Mouse (Mus musculus): Measurements from ENCODE around the gene Clybl. TPM values are rescaled to one million over a fixed set of nuclear protein-coding genes. Genes with fewer than 3 reads are reported as not detected.

The Clybl gene
- polyA plus RNA-seq, 1 experiment from 2014 or later, result 8.1 TPM

- 89% methylated on average over 2 of the region's 2 CpGs for WGBS (ENCODE audit: missing documents)
- H3K27ac ChIP-seq, result no peak overlapping the region
- H3K36me3 ChIP-seq (ENCODE audit: inconsistent target), result no peaks in the 10 kb centered on the region
- no peak overlapping the region for H3K4me3 ChIP-seq (ENCODE audit: inconsistent target)
- H3K79me2 ChIP-seq (ENCODE audit: inconsistent target), result no peaks in the 10 kb centered on the region
Measured at GRCm38 (mm10) chr14:122330716-122331115, 149.2 kb downstream of the Clybl start.

- no peaks in the 10 kb centered on the region for H3K79me2 ChIP-seq (ENCODE audit: inconsistent target)
- H3K4me3 ChIP-seq (ENCODE audit: inconsistent target), result no peak overlapping the region
- H3K27ac ChIP-seq, result no peak overlapping the region
- H3K36me3 ChIP-seq (ENCODE audit: inconsistent target), result no peaks in the 10 kb centered on the region
- 89% methylated on average over 11 of the region's 14 CpGs for WGBS (ENCODE audit: missing documents)
Measured at GRCm38 (mm10) chr14:122331635-122332460, 150.3 kb downstream of the Clybl start.

- Histone ChIP-seq H3K4me3 (ENCODE audit: inconsistent target) (no peak overlapping the region), H3K79me2 (ENCODE audit: inconsistent target) (no peaks in the 10 kb centered on the region), H3K36me3 (ENCODE audit: inconsistent target) (no peaks in the 10 kb centered on the region), H3K27ac (no peak overlapping the region)
- WGBS (ENCODE audit: missing documents), result 92% methylated on average over 4 of the region's 4 CpGs
Measured at GRCm38 (mm10) chr14:122336957-122337356, 155.5 kb downstream of the Clybl start.

GRCm38 (mm10) chr14:122338784-122339183 is 157.3 kb downstream of the Clybl start:
- H3K79me2 ChIP-seq (ENCODE audit: inconsistent target), result no peaks in the 10 kb centered on the region

GRCm38 (mm10) chr14:122340141-122340540 is 158.6 kb downstream of the Clybl start:
- Histone ChIP-seq H3K36me3 (ENCODE audit: inconsistent target) (no peaks in the 10 kb centered on the region), H3K27ac (no peak overlapping the region), H3K4me3 (ENCODE audit: inconsistent target) (no peak overlapping the region), H3K79me2 (ENCODE audit: inconsistent target) (no peaks in the 10 kb centered on the region)
- 86% methylated on average over 5 of the region's 5 CpGs for WGBS (ENCODE audit: missing documents)

More at GRCm38 (mm10) chr14:122338784-122339183, 157.3 kb downstream of the Clybl start:
- no peak overlapping the region for H3K4me3 ChIP-seq (ENCODE audit: inconsistent target)
- WGBS (ENCODE audit: missing documents), result 47% methylated on average over 4 of the region's 4 CpGs
- no peak overlapping the region for H3K27ac ChIP-seq
- no peaks in the 10 kb centered on the region for H3K36me3 ChIP-seq (ENCODE audit: inconsistent target)

GRCm38 (mm10) chr14:122341591-122342360 is 160.3 kb downstream of the Clybl start:
- Histone ChIP-seq H3K27ac (no peak overlapping the region), H3K36me3 (ENCODE audit: inconsistent target) (no peaks in the 10 kb centered on the region), H3K79me2 (ENCODE audit: inconsistent target) (no peaks in the 10 kb centered on the region), H3K4me3 (ENCODE audit: inconsistent target) (no peak overlapping the region)
- 88% methylated on average over 6 of the region's 6 CpGs for WGBS (ENCODE audit: missing documents)

GRCm38 (mm10) chr14:122344272-122345224 is 163.0 kb downstream of the Clybl start:
- no peaks in the 10 kb centered on the region for H3K36me3 ChIP-seq (ENCODE audit: inconsistent target)
- 94% methylated on average over 18 of the region's 18 CpGs for WGBS (ENCODE audit: missing documents)
- no peaks in the 10 kb centered on the region for H3K79me2 ChIP-seq (ENCODE audit: inconsistent target)
- H3K4me3 ChIP-seq (ENCODE audit: inconsistent target), result no peak overlapping the region
- H3K27ac ChIP-seq, result no peak overlapping the region

GRCm38 (mm10) chr14:122348069-122348468 is 166.6 kb downstream of the Clybl start:
- Histone ChIP-seq H3K36me3 (ENCODE audit: inconsistent target) (no peaks in the 10 kb centered on the region), H3K27ac (no peak overlapping the region), H3K79me2 (ENCODE audit: inconsistent target) (no peaks in the 10 kb centered on the region), H3K4me3 (ENCODE audit: inconsistent target) (no peak overlapping the region)
- 87% methylated on average over 5 of the region's 7 CpGs for WGBS (ENCODE audit: missing documents)

GRCm38 (mm10) chr14:122349326-122349725 is 167.8 kb downstream of the Clybl start:
- 87% methylated on average over 5 of the region's 5 CpGs for WGBS (ENCODE audit: missing documents)
- Histone ChIP-seq H3K36me3 (ENCODE audit: inconsistent target) (no peaks in the 10 kb centered on the region), H3K4me3 (ENCODE audit: inconsistent target) (no peak overlapping the region), H3K79me2 (ENCODE audit: inconsistent target) (no peaks in the 10 kb centered on the region), H3K27ac (no peak overlapping the region)

- Histone ChIP-seq H3K79me2 (ENCODE audit: inconsistent target) (no peaks in the 10 kb centered on the region), H3K27ac (no peak overlapping the region), H3K36me3 (ENCODE audit: inconsistent target) (no peaks in the 10 kb centered on the region), H3K4me3 (ENCODE audit: inconsistent target) (no peak overlapping the region)
- 97% methylated on average over 4 of the region's 4 CpGs for WGBS (ENCODE audit: missing documents)
Measured at GRCm38 (mm10) chr14:122349761-122350160, 168.3 kb downstream of the Clybl start.

- H3K27ac ChIP-seq, result no peak overlapping the region
- WGBS (ENCODE audit: missing documents), result 93% methylated on average over 6 of the region's 8 CpGs
- H3K36me3 ChIP-seq (ENCODE audit: inconsistent target), result no peaks in the 10 kb centered on the region
- H3K4me3 ChIP-seq (ENCODE audit: inconsistent target), result no peak overlapping the region
- no peaks in the 10 kb centered on the region for H3K79me2 ChIP-seq (ENCODE audit: inconsistent target)
Measured at GRCm38 (mm10) chr14:122350766-122351165, 169.3 kb downstream of the Clybl start.

GRCm38 (mm10) chr14:122357316-122357715 is 175.8 kb downstream of the Clybl start:
- no peak overlapping the region for H3K27ac ChIP-seq
- H3K4me3 ChIP-seq (ENCODE audit: inconsistent target), result no peak overlapping the region
- 93% methylated on average over 4 of the region's 4 CpGs for WGBS (ENCODE audit: missing documents)
- H3K79me2 ChIP-seq (ENCODE audit: inconsistent target), result no peaks in the 10 kb centered on the region
- no peaks in the 10 kb centered on the region for H3K36me3 ChIP-seq (ENCODE audit: inconsistent target)

GRCm38 (mm10) chr14:122358592-122358991 is 177.1 kb downstream of the Clybl start:
- Histone ChIP-seq H3K79me2 (ENCODE audit: inconsistent target) (no peaks in the 10 kb centered on the region), H3K36me3 (ENCODE audit: inconsistent target) (no peaks in the 10 kb centered on the region), H3K4me3 (ENCODE audit: inconsistent target) (no peak overlapping the region), H3K27ac (no peak overlapping the region)
- WGBS (ENCODE audit: missing documents), result 90% methylated on average over 3 of the region's 3 CpGs

GRCm38 (mm10) chr14:122359136-122359905 is 177.8 kb downstream of the Clybl start:
- 84% methylated on average over 23 of the region's 23 CpGs for WGBS (ENCODE audit: missing documents)
- no peaks in the 10 kb centered on the region for H3K36me3 ChIP-seq (ENCODE audit: inconsistent target)
- no peaks in the 10 kb centered on the region for H3K79me2 ChIP-seq (ENCODE audit: inconsistent target)
- no peak overlapping the region for H3K4me3 ChIP-seq (ENCODE audit: inconsistent target)
- H3K27ac ChIP-seq, result no peak overlapping the region

Measured in macrophage (primary cell).